Mouse (Mus musculus): Measurements from ENCODE around the gene Trim26. TPM values are rescaled to one million over a fixed set of nuclear protein-coding genes. Genes with fewer than 3 reads are reported as not detected.

Trim26 gene
- 54.2 and 58.7 TPM in 2 replicates for polyA plus RNA-seq (2012; rRNA removed)

GRCm38 (mm10) chr17:36836874-36837647 lies at the start of gene Trim26:
Trim26 (plus strand) TSS chr17:36837134.

DNA sequence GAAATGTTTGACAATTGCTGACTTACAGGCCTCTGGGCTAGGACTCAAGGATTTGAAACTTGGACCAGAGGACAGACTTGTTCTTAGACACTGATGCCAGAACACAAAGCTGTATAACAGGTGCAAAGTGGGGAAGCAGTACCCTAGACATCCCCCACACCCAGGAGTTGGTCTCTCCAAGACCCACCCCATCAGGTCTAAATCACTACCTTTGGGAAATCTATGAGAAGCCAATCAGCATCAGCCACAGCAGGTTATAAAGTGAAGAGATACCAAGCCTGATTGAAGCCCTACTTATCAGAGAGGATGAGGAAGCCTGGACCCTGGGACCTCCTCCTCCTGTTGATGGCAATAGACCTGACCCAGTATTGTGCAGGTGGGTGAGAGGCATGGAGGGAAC lies 25.1 kb upstream of the Trim26 start, which contains the start of gene H2-M10.6:
Gene H2-M10.6 (plus strand): TSS at position 301 of the 400 bp plus-strand sequence.

DNA sequence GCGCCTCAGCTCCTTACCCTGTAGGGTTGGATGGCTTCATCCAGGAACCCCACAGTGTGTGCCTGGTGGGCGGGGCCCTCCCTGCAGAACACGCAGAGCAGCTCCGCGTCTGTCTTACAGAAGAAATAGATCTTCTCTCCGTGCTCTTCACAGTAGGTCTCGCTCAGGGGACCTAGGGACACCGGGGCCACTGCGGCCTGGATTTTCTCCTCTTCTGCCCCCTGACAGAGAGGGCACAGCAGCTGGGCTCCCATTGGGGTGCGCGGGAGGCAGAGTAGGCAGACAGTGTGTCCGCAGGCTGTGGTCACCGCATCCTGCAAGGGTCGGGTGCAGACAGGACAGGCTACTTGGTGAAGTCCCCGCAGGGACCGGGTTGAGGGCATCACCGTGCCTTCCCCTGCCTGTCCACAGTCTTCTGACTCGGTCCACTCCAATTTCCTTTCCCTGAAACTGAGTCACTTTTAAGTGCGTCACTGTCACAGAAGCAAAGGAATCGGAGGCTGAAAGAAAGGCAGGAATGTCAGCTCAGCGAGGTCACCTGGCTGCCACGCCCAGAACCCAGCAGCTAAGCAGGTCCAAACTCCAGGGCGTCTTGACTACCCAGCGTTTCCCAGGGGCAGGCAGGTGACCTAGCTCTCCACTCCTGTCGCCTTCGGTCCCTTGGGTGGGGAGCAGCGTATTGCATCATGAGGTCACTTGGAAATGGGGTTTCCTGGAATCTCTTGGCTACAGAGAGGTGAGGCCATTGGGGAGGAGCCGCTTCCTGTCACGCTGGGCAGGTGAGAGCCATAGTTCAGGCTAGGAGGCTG lies 30.0 kb downstream of the Trim26 start, which contains the start of gene Trim15:
Gene Trim15 (minus strand): TSS at position 492 of the 809 bp plus-strand sequence.

GRCm38 (mm10) chr17:36869284-36869954 lies 32.5 kb downstream of the Trim26 start, which contains the start of gene Trim10:
Trim10 (plus strand) TSS chr17:36869574.

DNA sequence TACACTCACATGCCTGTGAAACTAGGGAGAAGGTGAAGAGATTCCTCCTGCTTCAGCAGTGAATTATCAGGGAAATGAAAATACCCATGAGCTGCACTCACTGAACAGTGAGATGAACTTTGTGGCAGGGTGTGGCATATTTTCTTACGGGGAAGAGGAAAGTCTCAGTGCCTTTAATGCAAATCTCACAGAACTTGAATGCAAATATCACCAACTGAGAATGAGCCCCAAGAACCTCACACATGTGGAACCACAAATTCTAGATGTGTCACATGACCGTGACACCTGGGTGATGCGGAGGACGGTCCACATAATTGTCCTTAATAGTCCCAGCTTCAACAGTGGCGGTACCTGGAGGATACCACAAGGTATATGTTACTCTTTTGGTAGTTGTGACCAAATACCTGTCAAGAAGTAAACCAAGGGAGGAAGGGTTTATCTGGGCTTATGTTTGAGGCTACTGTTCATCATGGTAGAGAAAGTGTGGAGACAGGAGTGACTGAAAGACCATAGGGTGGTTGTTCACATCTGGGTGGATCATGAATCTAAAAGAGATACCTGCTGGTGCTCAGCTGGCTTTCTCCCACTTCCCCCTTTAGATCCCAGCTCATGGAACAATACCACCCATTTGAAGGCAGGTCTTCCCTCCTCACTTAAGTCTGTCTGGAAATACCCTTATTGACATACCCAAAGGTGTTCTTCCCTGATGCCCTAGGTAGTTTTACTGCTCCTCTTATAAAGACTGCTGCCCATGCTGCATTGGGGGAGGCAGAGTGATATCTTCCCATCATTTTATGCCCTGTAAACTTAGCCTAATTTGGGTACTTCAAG lies 53.4 kb downstream of the Trim26 start, which contains the start of gene Trim40:
Gene Trim40 (minus strand): TSS at position 51 of the 831 bp plus-strand sequence.

GRCm38 (mm10) chr17:36897552-36898205 lies 60.7 kb downstream of the Trim26 start, which contains the start of gene Trim31:
Trim31 (plus strand) TSS chr17:36898118.

Other genes with a start within 250 kb of the Trim26 start
- not detected in 2 replicates for gene H2-M9, start 194.5 kb upstream of the Trim26 start, polyA plus RNA-seq (2012; rRNA removed)
- gene H2-M1, start 164.9 kb upstream of the Trim26 start, polyA plus RNA-seq (2012; rRNA removed) = not detected in 2 replicates
- gene H2-M10.5, start 64.2 kb upstream of the Trim26 start, polyA plus RNA-seq (2012; rRNA removed) = not detected in 2 replicates
- gene H2-M10.6, start 25.0 kb upstream of the Trim26 start, polyA plus RNA-seq (2012; rRNA removed) = not detected in 2 replicates
- 0.43 and 1.4 TPM in 2 replicates for gene Trim15, start 30.1 kb downstream of the Trim26 start, polyA plus RNA-seq (2012; rRNA removed)
- gene Trim10, start 32.4 kb downstream of the Trim26 start, polyA plus RNA-seq (2012; rRNA removed) = 0.10 TPM in 1 of 2 replicates, not detected in the other
- gene Trim40, start 53.0 kb downstream of the Trim26 start, polyA plus RNA-seq (2012; rRNA removed) = 0.14 and 0.17 TPM in 2 replicates
- not detected in 2 replicates for gene Trim31, start 61.0 kb downstream of the Trim26 start, polyA plus RNA-seq (2012; rRNA removed)
- 2.8 and 4.4 TPM in 2 replicates for gene Rnf39, start 105.8 kb downstream of the Trim26 start, polyA plus RNA-seq (2012; rRNA removed)
- 24.8 and 31.2 TPM in 2 replicates for gene Ppp1r11, start 114.6 kb downstream of the Trim26 start, polyA plus RNA-seq (2012; rRNA removed)
- 26.6 and 33.4 TPM in 2 replicates for gene Znrd1, start 121.4 kb downstream of the Trim26 start, polyA plus RNA-seq (2012; rRNA removed)
- gene Znrd1as, start 121.5 kb downstream of the Trim26 start, polyA plus RNA-seq (2012; rRNA removed) = 0.36 and 1.5 TPM in 2 replicates
- not detected in 2 replicates for gene 2410137M14Rik, start 144.1 kb downstream of the Trim26 start, polyA plus RNA-seq (2012; rRNA removed)
- 0.54 and 1.4 TPM in 2 replicates for gene H2-M5, start 152.4 kb downstream of the Trim26 start, polyA plus RNA-seq (2012; rRNA removed)
- gene Zfp57, start 164.0 kb downstream of the Trim26 start, polyA plus RNA-seq (2012; rRNA removed) = 16.9 and 20.7 TPM in 2 replicates
- gene Mog, start 186.3 kb downstream of the Trim26 start, polyA plus RNA-seq (2012; rRNA removed) = not detected in 2 replicates
- gene Gabbr1, start 208.8 kb downstream of the Trim26 start, polyA plus RNA-seq (2012; rRNA removed) = 60.3 and 72.3 TPM in 2 replicates